Mouse (Mus musculus): Measurements from ENCODE around the gene Tigit.

DNA sequence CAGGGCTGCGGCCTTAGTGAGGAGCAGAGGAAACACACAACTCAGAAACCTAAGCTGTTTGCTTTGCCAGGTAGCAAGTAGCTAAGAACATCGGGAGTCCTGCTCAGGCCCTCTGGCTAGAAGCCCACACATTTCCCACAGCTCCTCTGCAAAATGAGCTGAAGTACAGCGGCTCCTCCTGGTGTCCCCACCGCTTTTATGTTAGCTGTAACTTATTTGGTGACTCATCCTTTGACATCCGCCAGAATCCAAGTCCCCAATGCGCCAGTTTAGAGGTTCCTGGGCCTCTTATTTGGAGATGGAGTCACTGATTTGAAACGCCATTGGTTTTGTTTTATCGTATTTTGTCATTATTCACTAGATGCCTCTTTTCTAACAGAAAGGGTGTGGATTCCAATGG, 36.6 kb upstream of the Tigit start:
- no peak for TF ChIP-seq ZNF384 (IDR thresholded peaks at IDR 0.05; ENCODE audit: low read depth, low read length)
- TF ChIP-seq CHD2 (IDR thresholded peaks at IDR 0.05; ENCODE audit: low read depth, low read length), result no peak
